Mouse (Mus musculus): ENCODE data around the gene Camsap1. TPM values are rescaled to one million over a fixed set of nuclear protein-coding genes. Genes with fewer than 3 reads are reported as not detected.

The Camsap1 gene
- polyA plus RNA-seq, 1 experiment from 2014 or later = 40.0 TPM

DNA sequence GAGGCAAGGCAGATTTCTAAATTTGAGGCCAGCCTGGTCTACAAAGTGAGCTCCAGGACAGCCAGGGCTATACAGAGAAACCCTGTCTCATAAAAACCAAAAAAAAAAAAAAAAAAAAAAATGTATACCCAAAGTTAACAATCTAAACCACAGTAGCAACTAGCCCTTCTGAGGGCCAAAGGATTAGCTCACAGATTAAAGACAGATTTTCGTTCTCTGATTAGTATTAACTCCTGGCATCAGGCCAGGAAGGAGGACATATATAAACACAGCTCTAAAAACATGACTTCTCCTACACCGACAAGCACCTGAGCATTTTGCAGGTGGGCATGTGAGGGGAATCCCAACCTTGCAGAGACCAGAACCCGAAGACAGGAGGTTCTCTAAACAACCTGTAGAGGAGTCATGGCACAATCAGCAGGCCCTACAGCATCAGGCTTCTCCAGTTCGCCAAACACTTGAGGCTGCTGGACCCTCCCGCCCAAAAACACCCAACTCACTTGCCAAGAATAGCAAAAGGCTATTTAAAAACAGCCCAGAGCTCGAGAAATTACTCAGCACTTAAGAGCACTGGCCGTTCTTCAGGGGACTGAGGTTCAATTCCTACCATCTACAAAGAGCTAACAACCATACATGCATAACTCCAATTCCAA, 5.4 kb downstream of the Camsap1 start:
- no peak overlapping the region for H3K4me2 ChIP-seq (replicated peaks)
- WGBS = 79% methylated on average over 7 of the region's 7 CpGs
- H3K36me3 ChIP-seq = peaks cover 10% of the 10 kb centered on the region; the same call in 1 of the 2 replicates
- no peaks in the 10 kb centered on the region for H3K27me3 ChIP-seq
- no peak overlapping the region for H3K9ac ChIP-seq
- H3K27ac ChIP-seq = no peak overlapping the region
- no peak for ATAC-seq (ENCODE audit: insufficient number of reproducible peaks, insufficient read depth, low FRiP score, low TSS enrichment)
- H3K4me1 ChIP-seq = peaks cover 29% of the 10 kb centered on the region
- no peak overlapping the region for H3K4me3 ChIP-seq
- H3K9me3 ChIP-seq = no peaks in the 10 kb centered on the region

DNA sequence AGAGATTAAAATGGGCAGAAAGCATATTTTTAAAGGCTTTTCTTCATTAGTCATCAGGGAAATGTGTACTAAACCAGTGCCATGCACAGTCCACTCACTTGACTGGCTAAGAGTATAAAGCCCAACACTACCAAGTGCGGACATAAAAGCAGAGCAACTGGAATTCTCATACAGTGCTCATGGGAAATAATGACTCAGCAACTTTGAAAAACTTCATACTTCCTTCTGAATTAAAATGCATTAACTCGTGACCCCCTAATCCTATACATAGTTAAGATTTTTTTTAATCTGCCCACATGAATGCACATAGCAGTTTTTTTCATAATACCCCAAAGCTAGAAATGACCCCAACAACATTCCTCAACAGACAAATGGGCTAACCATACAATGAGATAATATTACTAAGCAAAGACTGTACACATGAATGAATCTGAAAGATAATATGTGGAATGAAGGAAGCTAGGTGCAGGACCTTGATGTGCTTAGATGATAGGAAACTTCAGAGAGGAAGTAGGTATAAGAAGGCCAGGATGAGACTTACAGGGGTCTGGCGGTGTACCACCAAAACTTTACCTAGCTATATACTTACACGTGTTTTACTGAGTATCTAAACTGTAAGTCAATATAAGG, 7.8 kb downstream of the Camsap1 start:
- no peaks in the 10 kb centered on the region for H3K9me3 ChIP-seq
- no peaks in the 10 kb centered on the region for H3K27me3 ChIP-seq
- H3K4me1 ChIP-seq = peaks cover 14% of the 10 kb centered on the region
- peaks cover 12% of the 10 kb centered on the region; the same call in 1 of the 2 replicates for H3K36me3 ChIP-seq
- WGBS = 84% methylated on average over 4 of the region's 4 CpGs
- H3K27ac ChIP-seq = no peak overlapping the region
- H3K9ac ChIP-seq = no peak overlapping the region
- no peak for ATAC-seq (ENCODE audit: insufficient number of reproducible peaks, insufficient read depth, low FRiP score, low TSS enrichment)
- no peak overlapping the region for H3K4me3 ChIP-seq
- H3K4me2 ChIP-seq (replicated peaks) = no peak overlapping the region

DNA sequence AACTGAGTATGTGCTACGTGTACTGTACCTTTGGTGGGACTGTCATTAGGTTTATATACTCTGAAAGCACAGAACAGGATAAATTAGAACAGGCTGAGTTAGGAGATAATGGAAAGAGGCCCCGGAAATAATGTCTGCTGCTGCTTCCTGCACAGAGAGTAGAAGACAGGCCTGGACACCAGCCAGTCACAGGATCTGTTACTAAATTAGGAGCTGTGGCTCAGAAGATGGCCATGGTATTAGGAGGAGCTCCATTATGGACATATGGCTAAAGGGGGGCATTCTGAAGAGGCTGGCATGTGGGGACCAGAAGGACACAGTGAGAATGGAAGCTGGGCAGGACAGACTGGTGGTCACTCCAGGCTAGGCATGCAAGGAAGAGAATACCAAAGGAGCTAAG, 12.7 kb downstream of the Camsap1 start:
- ATAC-seq (ENCODE audit: insufficient number of reproducible peaks, insufficient read depth, low FRiP score, low TSS enrichment) = no peak
- H3K36me3 ChIP-seq = peaks cover 21% of the 10 kb centered on the region
- H3K4me2 ChIP-seq (replicated peaks) = no peak overlapping the region
- WGBS = 76% methylated on average over 2 of the region's 2 CpGs
- no peak overlapping the region for H3K4me3 ChIP-seq
- no peaks in the 10 kb centered on the region for H3K9me3 ChIP-seq
- H3K4me1 ChIP-seq = no peaks in the 10 kb centered on the region
- H3K27me3 ChIP-seq = no peaks in the 10 kb centered on the region
- H3K9ac ChIP-seq = no peak overlapping the region
- no peak overlapping the region for H3K27ac ChIP-seq

DNA sequence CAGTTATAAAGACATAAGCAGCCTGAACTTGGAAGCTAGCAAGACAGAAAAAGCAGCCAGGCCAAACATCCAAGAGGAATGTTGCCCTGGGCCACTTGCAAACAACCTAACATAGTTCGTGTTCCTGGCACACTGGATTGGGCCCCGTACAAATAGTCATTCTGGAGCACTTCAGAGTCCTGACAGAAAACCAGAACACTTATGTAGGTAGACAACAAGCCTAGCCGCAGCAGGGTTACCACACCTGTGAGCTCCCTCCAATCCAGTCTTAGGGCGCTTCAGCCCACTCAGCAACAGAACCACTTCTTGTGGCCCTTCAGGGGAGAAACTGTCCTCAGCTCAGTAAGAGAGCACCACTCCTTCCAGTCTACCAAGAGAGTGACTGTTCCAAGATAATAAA, 13.8 kb downstream of the Camsap1 start:
- H3K36me3 ChIP-seq = peaks cover 31% of the 10 kb centered on the region
- H3K27ac ChIP-seq = no peak overlapping the region
- no peaks in the 10 kb centered on the region for H3K4me1 ChIP-seq
- H3K9me3 ChIP-seq = no peaks in the 10 kb centered on the region
- H3K4me3 ChIP-seq = no peak overlapping the region
- H3K4me2 ChIP-seq (replicated peaks) = no peak overlapping the region
- no peaks in the 10 kb centered on the region for H3K27me3 ChIP-seq
- H3K9ac ChIP-seq = no peak overlapping the region
- ATAC-seq (ENCODE audit: insufficient number of reproducible peaks, insufficient read depth, low FRiP score, low TSS enrichment) = no peak
- 86% methylated on average over 4 of the region's 4 CpGs for WGBS

DNA sequence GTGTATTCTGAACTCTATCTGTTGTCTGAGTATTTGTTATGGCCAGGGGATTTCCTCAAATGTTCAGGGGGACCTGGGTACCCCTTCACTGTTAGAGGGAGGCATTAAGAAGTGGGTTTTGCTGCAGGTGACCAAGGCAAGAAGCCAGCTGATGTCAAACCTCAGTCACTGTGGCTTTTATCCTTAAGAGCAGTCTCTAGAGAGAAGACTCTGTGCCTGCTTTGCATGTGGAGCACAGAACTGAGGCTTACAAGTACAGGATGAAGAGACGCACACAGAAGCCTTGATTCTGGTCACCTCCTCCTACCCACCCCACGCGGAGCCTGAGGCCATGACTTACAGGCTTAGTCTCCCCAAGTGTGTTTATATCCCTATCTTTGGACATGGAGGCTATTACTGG, 33.8 kb downstream of the Camsap1 start:
- Histone ChIP-seq H3K4me1 (no peaks in the 10 kb centered on the region), H3K4me3 (no peak overlapping the region), H3K9me3 (no peaks in the 10 kb centered on the region), H3K9ac (no peak overlapping the region), H3K36me3 (peaks cover 59% of the 10 kb centered on the region), H3K4me2 (replicated peaks) (no peak overlapping the region), H3K27ac (no peak overlapping the region), H3K27me3 (no peaks in the 10 kb centered on the region)
- WGBS = 96% methylated on average over 3 of the region's 3 CpGs
- no peak for ATAC-seq (ENCODE audit: insufficient number of reproducible peaks, insufficient read depth, low FRiP score, low TSS enrichment)

DNA sequence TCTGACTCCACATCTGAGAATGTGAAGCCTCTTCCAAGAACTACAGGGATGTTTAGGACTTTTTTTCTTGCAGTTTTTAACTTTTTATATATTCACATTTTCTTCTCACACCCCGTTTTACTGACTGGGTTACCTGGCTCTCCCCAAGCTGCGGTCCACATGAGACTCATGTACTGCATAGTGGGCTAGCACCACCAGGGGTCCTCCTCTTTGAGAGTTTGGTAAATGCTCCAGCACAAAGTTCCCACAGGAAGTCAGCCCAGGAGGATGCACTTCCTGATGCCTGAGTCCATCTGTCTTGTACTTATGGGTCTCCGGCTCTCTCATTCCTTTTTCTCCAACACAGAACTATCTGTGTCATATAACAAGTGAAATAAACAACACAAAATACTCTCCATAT, 35.1 kb downstream of the Camsap1 start:
- 89% methylated on average over 3 of the region's 3 CpGs for WGBS
- peaks cover 60% of the 10 kb centered on the region for H3K36me3 ChIP-seq
- H3K4me1 ChIP-seq = no peaks in the 10 kb centered on the region

DNA sequence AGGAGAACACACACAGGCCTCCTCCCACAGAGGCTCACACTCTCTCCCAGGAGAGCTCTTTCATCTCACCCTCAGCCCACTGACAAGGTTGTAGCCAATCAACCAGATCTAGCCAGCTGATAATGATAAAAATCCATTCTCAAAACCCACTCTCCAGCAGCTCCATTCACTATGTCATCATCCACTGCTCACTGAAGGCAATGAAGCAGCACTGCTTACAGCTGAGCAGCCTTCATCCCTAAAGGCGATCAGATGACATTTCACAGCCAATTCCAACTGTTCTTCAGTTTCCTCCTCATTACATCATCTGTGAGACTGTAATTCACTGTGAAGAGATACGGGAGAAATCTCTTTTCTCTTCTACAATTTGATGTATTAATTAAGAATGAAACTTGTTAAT, 39.3 kb downstream of the Camsap1 start:
- no peaks in the 10 kb centered on the region for H3K4me1 ChIP-seq
- no peaks in the 10 kb centered on the region for H3K27me3 ChIP-seq
- no peak overlapping the region for H3K27ac ChIP-seq
- 87% methylated on average over 2 of the region's 2 CpGs for WGBS
- H3K4me2 ChIP-seq (replicated peaks) = no peak overlapping the region
- no peaks in the 10 kb centered on the region for H3K9me3 ChIP-seq
- H3K9ac ChIP-seq = no peak overlapping the region
- peaks cover 59% of the 10 kb centered on the region for H3K36me3 ChIP-seq
- no peak for ATAC-seq (ENCODE audit: insufficient number of reproducible peaks, insufficient read depth, low FRiP score, low TSS enrichment)
- H3K4me3 ChIP-seq = no peak overlapping the region

More for the DNA sequence above, 35.1 kb downstream of the Camsap1 start:
- no peak overlapping the region for H3K4me2 ChIP-seq (replicated peaks)
- no peak overlapping the region for H3K4me3 ChIP-seq
- no peaks in the 10 kb centered on the region for H3K9me3 ChIP-seq
- no peak overlapping the region for H3K27ac ChIP-seq
- no peak overlapping the region for H3K9ac ChIP-seq
- no peak for ATAC-seq (ENCODE audit: insufficient number of reproducible peaks, insufficient read depth, low FRiP score, low TSS enrichment)
- no peaks in the 10 kb centered on the region for H3K27me3 ChIP-seq

DNA sequence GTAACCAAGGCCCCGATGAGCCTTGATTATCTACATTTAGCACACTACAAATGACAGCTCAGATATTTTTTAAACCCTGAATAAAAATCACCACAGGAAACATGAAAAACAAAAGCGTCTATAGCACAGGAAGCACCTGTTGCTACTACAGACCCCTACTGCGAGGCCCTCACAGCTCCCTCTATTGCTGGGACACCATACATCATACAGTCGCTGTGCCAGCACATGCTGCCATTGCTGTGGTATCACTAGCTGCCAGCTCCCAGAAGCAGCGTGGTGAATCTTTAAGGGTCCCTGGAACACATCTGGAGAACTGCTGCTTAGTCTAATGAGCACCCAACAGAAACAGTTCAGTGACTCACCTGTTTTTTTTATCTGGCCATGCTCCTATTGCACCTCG, 42.6 kb downstream of the Camsap1 start:
- Histone ChIP-seq H3K9ac (no peak overlapping the region), H3K27me3 (no peaks in the 10 kb centered on the region), H3K27ac (no peak overlapping the region), H3K36me3 (peaks cover 90% of the 10 kb centered on the region), H3K9me3 (no peaks in the 10 kb centered on the region), H3K4me1 (no peaks in the 10 kb centered on the region), H3K4me2 (replicated peaks) (no peak overlapping the region), H3K4me3 (no peak overlapping the region)
- WGBS = 89% methylated on average over 6 of the region's 6 CpGs
- no peak for ATAC-seq (ENCODE audit: insufficient number of reproducible peaks, insufficient read depth, low FRiP score, low TSS enrichment)

DNA sequence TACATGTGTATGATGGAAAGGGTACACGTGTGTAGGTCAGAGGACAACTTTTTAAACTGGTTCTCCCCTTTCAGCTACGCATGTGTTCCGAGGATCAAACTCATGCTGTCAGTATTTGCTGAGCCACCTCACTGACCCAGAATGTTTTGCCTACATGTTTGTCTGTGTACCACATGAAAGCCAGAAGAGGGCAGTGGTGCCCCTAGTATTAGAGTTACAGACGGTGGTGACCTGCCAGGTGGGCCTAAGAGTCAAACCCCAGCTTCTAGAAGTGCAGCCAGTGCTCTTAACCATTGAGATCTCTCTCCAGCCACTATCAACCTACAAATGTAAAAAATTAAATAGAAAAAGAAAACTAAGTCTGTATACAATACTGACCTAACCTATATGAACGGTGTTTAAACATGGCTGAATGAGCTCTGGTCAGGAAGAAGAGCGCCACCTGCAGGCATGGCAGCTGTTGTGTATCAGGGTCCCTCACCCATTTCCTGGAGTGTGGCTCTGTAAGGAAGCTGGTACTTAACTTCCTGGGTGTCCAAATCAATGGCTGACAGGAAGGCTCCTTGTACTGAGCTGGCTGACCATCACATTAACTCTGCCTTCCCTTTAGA, 51.7 kb downstream of the Camsap1 start:
- Histone ChIP-seq H3K4me1 (no peaks in the 10 kb centered on the region), H3K4me2 (replicated peaks) (no peak overlapping the region), H3K36me3 (peaks cover 89% of the 10 kb centered on the region), H3K9me3 (no peaks in the 10 kb centered on the region), H3K27me3 (no peaks in the 10 kb centered on the region), H3K9ac (no peak overlapping the region), H3K27ac (no peak overlapping the region), H3K4me3 (no peak overlapping the region)
- no peak for ATAC-seq (ENCODE audit: insufficient number of reproducible peaks, insufficient read depth, low FRiP score, low TSS enrichment)
- WGBS = 80% methylated on average over 6 of the region's 6 CpGs

DNA sequence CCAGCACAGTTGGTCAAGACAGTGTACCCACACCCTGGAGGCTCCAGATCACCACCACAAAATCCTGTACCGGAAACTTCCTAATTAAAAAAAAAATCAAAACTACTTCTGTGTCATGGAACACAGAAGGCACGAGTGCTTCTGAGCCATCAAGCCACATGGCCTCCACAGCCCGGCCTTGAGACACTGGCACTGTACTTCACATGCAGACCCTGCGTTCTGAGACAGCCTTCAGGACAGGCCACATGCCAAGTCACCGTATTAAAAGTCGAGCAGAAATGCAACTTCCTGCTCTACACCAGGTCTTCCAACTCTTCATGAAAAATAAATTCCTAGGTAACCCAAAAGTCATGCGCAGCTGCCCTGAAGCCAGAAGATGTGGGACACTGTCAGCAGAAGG, 55.3 kb downstream of the Camsap1 start:
- no peak overlapping the region for H3K4me2 ChIP-seq (replicated peaks)
- H3K36me3 ChIP-seq = peaks cover 72% of the 10 kb centered on the region
- no peak overlapping the region for H3K9ac ChIP-seq
- H3K4me1 ChIP-seq = no peaks in the 10 kb centered on the region
- no peak for ATAC-seq (ENCODE audit: insufficient number of reproducible peaks, insufficient read depth, low FRiP score, low TSS enrichment)
- no peaks in the 10 kb centered on the region for H3K27me3 ChIP-seq
- no peaks in the 10 kb centered on the region for H3K9me3 ChIP-seq
- no peak overlapping the region for H3K27ac ChIP-seq
- H3K4me3 ChIP-seq = no peak overlapping the region
- 93% methylated on average over 7 of the region's 7 CpGs for WGBS

DNA sequence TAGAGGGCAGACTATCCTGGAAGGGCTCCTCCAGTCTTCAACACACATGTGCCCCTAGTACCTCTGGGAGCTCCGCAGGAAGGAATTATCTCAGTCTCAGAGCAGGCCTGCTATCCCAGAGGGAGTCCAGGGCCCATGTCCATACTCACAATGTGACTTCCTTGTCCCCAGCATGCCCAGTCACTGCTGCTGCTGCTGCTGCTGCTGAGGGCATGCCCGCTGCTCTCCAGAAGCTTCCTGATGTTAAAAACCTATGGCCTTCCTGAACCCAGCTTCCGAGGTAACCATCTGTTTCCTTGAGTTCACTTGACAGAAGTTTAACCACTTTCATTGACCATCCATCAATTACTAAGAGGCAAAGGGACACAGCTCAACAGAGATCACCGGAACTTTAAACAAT, 58.1 kb downstream of the Camsap1 start:
- 94% methylated on average over 4 of the region's 4 CpGs for WGBS
- H3K9me3 ChIP-seq = no peaks in the 10 kb centered on the region

DNA sequence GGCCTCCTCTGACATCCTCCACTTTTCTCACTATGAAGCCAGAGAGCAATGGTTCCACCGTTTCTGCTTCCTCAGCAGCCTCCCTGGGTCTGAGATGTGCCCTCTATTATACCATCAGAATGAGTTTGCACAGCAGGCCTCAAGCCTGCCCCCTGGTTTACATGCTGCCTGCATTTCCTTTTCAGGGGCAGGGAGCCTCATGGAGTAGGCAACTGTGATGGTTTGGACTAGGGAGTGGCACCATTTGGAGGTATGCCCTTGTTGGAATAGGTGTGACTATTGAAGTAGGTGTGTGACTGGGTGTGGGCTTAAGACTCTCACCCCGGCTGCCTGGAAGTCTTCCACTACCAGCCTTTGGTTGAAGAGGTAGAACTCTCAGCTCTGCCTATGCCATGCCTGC, 59.3 kb downstream of the Camsap1 start:
- Histone ChIP-seq H3K9ac (no peak overlapping the region), H3K4me3 (no peak overlapping the region), H3K27ac (no peak overlapping the region), H3K4me1 (no peaks in the 10 kb centered on the region), H3K36me3 (peaks cover 39% of the 10 kb centered on the region), H3K27me3 (no peaks in the 10 kb centered on the region), H3K9me3 (no peaks in the 10 kb centered on the region), H3K4me2 (replicated peaks) (no peak overlapping the region)
- no peak for ATAC-seq (ENCODE audit: insufficient number of reproducible peaks, insufficient read depth, low FRiP score, low TSS enrichment)
- 92% methylated on average over 2 of the region's 2 CpGs for WGBS

More for the DNA sequence above, 58.1 kb downstream of the Camsap1 start:
- H3K9ac ChIP-seq = no peak overlapping the region
- H3K36me3 ChIP-seq = peaks cover 46% of the 10 kb centered on the region
- no peaks in the 10 kb centered on the region for H3K27me3 ChIP-seq
- H3K4me1 ChIP-seq = no peaks in the 10 kb centered on the region
- ATAC-seq (ENCODE audit: insufficient number of reproducible peaks, insufficient read depth, low FRiP score, low TSS enrichment) = no peak
- H3K27ac ChIP-seq = no peak overlapping the region
- no peak overlapping the region for H3K4me2 ChIP-seq (replicated peaks)
- H3K4me3 ChIP-seq = no peak overlapping the region

Measured in embryonic facial prominence, embryonic 12.5 days (tissue).